Mouse (Mus musculus) bone marrow macrophage, adult 2 months (primary cell): Measurements from ENCODE around the gene Olfr920. TPM values are rescaled to one million over a fixed set of nuclear protein-coding genes. Genes with fewer than 3 reads are reported as not detected.
A peak's percentile ranks its signal among the peaks of the same experiment; 100 is the strongest.

Experiments
- H3K27ac ChIP-seq: 2 replicates; pipeline ENCODE4 v1.5.1; 2012; ENCODE audit warnings: low read depth, low read length; ENCODE audit not compliant: insufficient read depth
- H3K4me1 ChIP-seq: 2 replicates; pipeline ENCODE4 v1.6.1; 2012; ENCODE audit warnings: low read length; ENCODE audit not compliant: control insufficient read depth, insufficient read depth
- H3K4me3 ChIP-seq: 2 replicates; pipeline ENCODE4 v1.5.1; 2012; ENCODE audit warnings: mild to moderate bottlenecking, low read length, moderate library complexity; ENCODE audit not compliant: insufficient read depth
- CTCF ChIP-seq: IDR thresholded peaks from 2 replicates; pipeline ENCODE4 v1.5.1; 2012; ENCODE audit warnings: low read depth, mild to moderate bottlenecking, low read length, moderate library complexity
- POLR2A ChIP-seq: IDR thresholded peaks from 2 replicates; pipeline ENCODE4 v1.6.1; 2012; ENCODE audit warnings: mild to moderate bottlenecking, low read depth, low read length, borderline replicate concordance
- polyA plus RNA-seq: library from polyadenylated mRNA; stranded (reverse); fragments of >200 nt; gene quantifications from 2 replicates; pipeline ENCODE4 v1.2.4, GENCODE M21; 2012; ENCODE audit not compliant: missing spikeins, insufficient read depth, insufficient read length

The Olfr920 gene
- 1.5 and 2.6 TPM in 2 replicates for polyA plus RNA-seq

GRCm38 (mm10) chr9:38751999-38752398 lies at the start of gene Olfr920:
TSS of gene Olfr920 (plus strand) at chr9:38752299.
- Histone ChIP-seq H3K4me3 (no peak within 1 kb of the TSS), H3K4me1 (no peaks in the 10 kb centered on the region), H3K27ac (no peak within 1 kb of the TSS)
- TF ChIP-seq CTCF, result no peak

GRCm38 (mm10) chr9:38718102-38718501 lies 34.0 kb upstream of the Olfr920 start, which contains the start of gene Vwa5a:
TSS of gene Vwa5a (plus strand) at chr9:38718268.
- TF ChIP-seq CTCF (no peak), POLR2A (no peak)
- Histone ChIP-seq H3K4me1 (peaks cover 13% of the 10 kb centered on the region), H3K27ac (peak within 1 kb of the TSS; percentile 60), H3K4me3 (peak within 1 kb of the TSS; percentile 77)

- no peak for TF ChIP-seq CTCF
- TF ChIP-seq POLR2A, result no peak
- H3K4me3 ChIP-seq, result peak overlapping the region; percentile 77
- peak overlapping the region; percentile 60 for H3K27ac ChIP-seq
- H3K4me1 ChIP-seq, result peaks cover 21% of the 10 kb centered on the region
These were observed 33.1 kb upstream of the Olfr920 start for GRCm38 (mm10) chr9:38718927-38719441.

GRCm38 (mm10) chr9:38724044-38724443 lies 28.1 kb upstream of the Olfr920 start:
- no peak for TF ChIP-seq CTCF
- Histone ChIP-seq H3K27ac (peak overlapping the region; percentile 78; the same call in 1 of the 2 replicates), H3K4me1 (peaks cover 39% of the 10 kb centered on the region), H3K4me3 (no peak overlapping the region)

- Histone ChIP-seq H3K27ac (peak overlapping the region; percentile 75), H3K4me3 (no peak overlapping the region), H3K4me1 (peaks cover 28% of the 10 kb centered on the region)
- TF ChIP-seq CTCF (no peak), POLR2A (no peak)
These were observed 23.9 kb upstream of the Olfr920 start for GRCm38 (mm10) chr9:38728218-38728617.

GRCm38 (mm10) chr9:38741408-38741807 lies 10.7 kb upstream of the Olfr920 start:
- Histone ChIP-seq H3K4me1 (peaks cover 19% of the 10 kb centered on the region), H3K4me3 (no peak overlapping the region), H3K27ac (peak overlapping the region; percentile 74)
- TF ChIP-seq CTCF, result no peak
- no peak for TF ChIP-seq POLR2A

GRCm38 (mm10) chr9:38744619-38745315 lies 7.3 kb upstream of the Olfr920 start:
- TF ChIP-seq POLR2A (no peak), CTCF (no peak)
- no peak overlapping the region for H3K27ac ChIP-seq

GRCm38 (mm10) chr9:38772768-38773167 lies 20.7 kb downstream of the Olfr920 start, which contains the start of gene Olfr921:
TSS of gene Olfr921 (plus strand) at chr9:38773068.
- Histone ChIP-seq H3K4me1 (no peaks in the 10 kb centered on the region), H3K4me3 (no peak within 1 kb of the TSS), H3K27ac (no peak within 1 kb of the TSS)
- no peak for TF ChIP-seq POLR2A
- no peak for TF ChIP-seq CTCF

More at GRCm38 (mm10) chr9:38744619-38745315, 7.3 kb upstream of the Olfr920 start:
- peaks cover 19% of the 10 kb centered on the region for H3K4me1 ChIP-seq
- no peak overlapping the region for H3K4me3 ChIP-seq

- no peak for TF ChIP-seq CTCF
- TF ChIP-seq POLR2A, result no peak
- peak overlapping the region; percentile 40; the same call in 1 of the 2 replicates for H3K27ac ChIP-seq
- H3K4me1 ChIP-seq, result no peaks in the 10 kb centered on the region
- no peak overlapping the region for H3K4me3 ChIP-seq
These were observed 40.6 kb downstream of the Olfr920 start for GRCm38 (mm10) chr9:38792689-38793088.

- peaks cover 3% of the 10 kb centered on the region for H3K4me1 ChIP-seq
- no peak for TF ChIP-seq CTCF
- no peak for TF ChIP-seq POLR2A
- H3K4me3 ChIP-seq, result no peak overlapping the region
- no peak overlapping the region for H3K27ac ChIP-seq
These were observed 53.6 kb downstream of the Olfr920 start for GRCm38 (mm10) chr9:38805696-38806095.

Other genes starting within 250 kb of the Olfr920 start
- gene Olfr911-ps1, start 230.7 kb upstream of the Olfr920 start, polyA plus RNA-seq, result not detected in 2 replicates
- not detected in 2 replicates for gene Olfr910, start 214.4 kb upstream of the Olfr920 start, polyA plus RNA-seq
- 0.15 TPM in 2 replicates for gene Olfr912, start 172.1 kb upstream of the Olfr920 start, polyA plus RNA-seq
- gene Olfr913, start 159.5 kb upstream of the Olfr920 start, polyA plus RNA-seq, result not detected in 2 replicates
- gene Olfr914, start 147.2 kb upstream of the Olfr920 start, polyA plus RNA-seq, result not detected in 2 replicates
- gene Olfr916, start 92.4 kb upstream of the Olfr920 start, polyA plus RNA-seq, result not detected in 2 replicates
- not detected in 2 replicates for gene Olfr917, start 86.5 kb upstream of the Olfr920 start, polyA plus RNA-seq
- not detected in 2 replicates for gene Olfr918, start 77.7 kb upstream of the Olfr920 start, polyA plus RNA-seq
- gene Olfr919, start 48.6 kb upstream of the Olfr920 start, polyA plus RNA-seq, result not detected in 2 replicates
- gene Vwa5a, start 34.0 kb upstream of the Olfr920 start, polyA plus RNA-seq, result 211 and 230 TPM in 2 replicates
- not detected in 2 replicates for gene Olfr921, start 20.8 kb downstream of the Olfr920 start, polyA plus RNA-seq
- gene Olfr922, start 62.3 kb downstream of the Olfr920 start, polyA plus RNA-seq, result not detected in 2 replicates
- not detected in 2 replicates for gene Olfr923, start 74.2 kb downstream of the Olfr920 start, polyA plus RNA-seq
- gene Olfr924, start 92.2 kb downstream of the Olfr920 start, polyA plus RNA-seq, result not detected in 2 replicates
- gene Olfr26, start 102.8 kb downstream of the Olfr920 start, polyA plus RNA-seq, result not detected in 2 replicates
- gene Olfr926, start 124.8 kb downstream of the Olfr920 start, polyA plus RNA-seq, result not detected in 2 replicates
- gene Olfr930, start 177.5 kb downstream of the Olfr920 start, polyA plus RNA-seq, result not detected in 2 replicates
- gene Olfr933, start 220.0 kb downstream of the Olfr920 start, polyA plus RNA-seq, result not detected in 2 replicates
- gene Olfr934, start 236.0 kb downstream of the Olfr920 start, polyA plus RNA-seq, result not detected in 2 replicates
- gene Olfr935, start 247.4 kb downstream of the Olfr920 start, polyA plus RNA-seq, result not detected in 2 replicates